Mouse (Mus musculus) heart, postnatal 10 days (tissue): ENCODE measurements around the gene Chn1. TPM values are rescaled to one million over a fixed set of nuclear protein-coding genes. Genes with fewer than 3 reads are reported as not detected.
"Not testable (repeated sequence)": the region's sequence is repeated elsewhere in the genome, so short reads cannot be mapped to it uniquely, and the experiment has no call there.

Source experiments
- DNase-seq, 2 experiments: peaks; one replicate each; pipeline ENCODE4 v3.0.0; 2021
- intact Hi-C: fragments of 180-260 bp; cut with DNase I; formaldehyde crosslinking; loops from one replicate; pipeline ENCODE4 v1.15.1; 2025
- total RNA-seq, 2 experiments: library from RNA; stranded (reverse); gene quantifications; 2 replicates each; pipeline ENCODE4 v1.2.3; 2021

Chn1 gene
- 10 to 100 TPM; 60.1 to 62.8 TPM for total RNA-seq

GRCm38 (mm10) chr2:73774786-73775682 is at the start of gene Chn1:
Gene Chn1 (minus strand): TSS chr2:73775346.
- peak; percentile 80 to 81 for DNase-seq
- intact Hi-C loops, result no loop called here

GRCm38 (mm10) chr2:73818742-73819141 is 43.6 kb upstream of the Chn1 start:
- intact Hi-C loops, result loop anchor here (10.0 kb wide), 1 partner anchor 1716 kb away; no protein-coding TSS in a partner anchor
- peak in 1 of 2 experiments; percentile 4 for DNase-seq

- no peak for DNase-seq
- intact Hi-C loops, result loop anchor here (2.0 kb wide), 1 partner anchor 229 kb away; no protein-coding TSS in a partner anchor
Measured at GRCm38 (mm10) chr2:73807609-73808008, 32.5 kb upstream of the Chn1 start.

GRCm38 (mm10) chr2:73800127-73800526 is 25.0 kb upstream of the Chn1 start:
- intact Hi-C loops, result not testable (repeated sequence)

GRCm38 (mm10) chr2:73798786-73799185 is 23.6 kb upstream of the Chn1 start:
- intact Hi-C loops, result no loop called here
- DNase-seq, result no peak

More at GRCm38 (mm10) chr2:73800127-73800526, 25.0 kb upstream of the Chn1 start:
- DNase-seq, result not testable (repeated sequence)

GRCm38 (mm10) chr2:73798136-73798535 is 23.0 kb upstream of the Chn1 start:
- intact Hi-C loops, result no loop called here

GRCm38 (mm10) chr2:73791846-73792630 is 16.9 kb upstream of the Chn1 start:
- intact Hi-C loops, result loop anchor here (5.0 kb wide), 1 partner anchor 75 kb away; no protein-coding TSS in a partner anchor
- peak; percentile 27 to 38 for DNase-seq

More at GRCm38 (mm10) chr2:73798136-73798535, 23.0 kb upstream of the Chn1 start:
- DNase-seq, result no peak

- intact Hi-C loops, result loop anchor here (5.0 kb wide), 1 partner anchor 77 kb away; no protein-coding TSS in a partner anchor
- peak; percentile 66 to 71 for DNase-seq
Measured at GRCm38 (mm10) chr2:73790332-73790731, 15.2 kb upstream of the Chn1 start.

- intact Hi-C loops, result no loop called here
- no peak for DNase-seq
Measured at GRCm38 (mm10) chr2:73788395-73788794, 13.2 kb upstream of the Chn1 start.

- intact Hi-C loops, result no loop called here
- DNase-seq, result peak; percentile 57 to 66
Measured at GRCm38 (mm10) chr2:73782371-73782905, 7.3 kb upstream of the Chn1 start.

GRCm38 (mm10) chr2:73780321-73781010 is 5.3 kb upstream of the Chn1 start:
- DNase-seq, result no peak
- intact Hi-C loops, result no loop called here

- intact Hi-C loops, result no loop called here
- DNase-seq, result no peak
Measured at GRCm38 (mm10) chr2:73779796-73780195, 4.7 kb upstream of the Chn1 start.

- DNase-seq, result no peak
Measured at GRCm38 (mm10) chr2:73779016-73779595, 4.0 kb upstream of the Chn1 start.

GRCm38 (mm10) chr2:73776936-73777335 is 1.8 kb upstream of the Chn1 start:
- DNase-seq, result no peak
- intact Hi-C loops, result no loop called here

More at GRCm38 (mm10) chr2:73779016-73779595, 4.0 kb upstream of the Chn1 start:
- intact Hi-C loops, result no loop called here

GRCm38 (mm10) chr2:73775683-73776310 is 651 bp upstream of the Chn1 start:
- DNase-seq, result no peak
- intact Hi-C loops, result no loop called here

- no peak for DNase-seq
- intact Hi-C loops, result no loop called here
Measured at GRCm38 (mm10) chr2:73772945-73773344, 2.2 kb downstream of the Chn1 start.

- intact Hi-C loops, result no loop called here
Measured at GRCm38 (mm10) chr2:73768669-73769068, 6.5 kb downstream of the Chn1 start.

GRCm38 (mm10) chr2:73763541-73763940 is 11.6 kb downstream of the Chn1 start:
- intact Hi-C loops, result no loop called here
- DNase-seq, result no peak

More at GRCm38 (mm10) chr2:73768669-73769068, 6.5 kb downstream of the Chn1 start:
- no peak for DNase-seq

GRCm38 (mm10) chr2:73759899-73760298 is 15.2 kb downstream of the Chn1 start:
- DNase-seq, result no peak
- intact Hi-C loops, result no loop called here
